Comparison of ENCODE assay signal across 8 mouse cellular contexts in genomic region chr11:75530845-75531373, GRCm38 (mm10). TPM values are rescaled to one million over a fixed set of nuclear protein-coding genes. Genes with fewer than 3 reads are reported as not detected.
DNase-seq lines count a peak whose midpoint lies in the region; ATAC-seq and TF ChIP-seq lines count a peak whose summit lies in the region.

No protein-coding gene starts in this region.

- no peaks in the 10 kb centered on the region for H3K79me2 ChIP-seq in CH12.LX (replicated peaks; ENCODE audit: control insufficient read depth, extremely low read depth, insufficient read depth, poor library complexity, severe bottlenecking)

- peak overlapping the region; percentile 98 for H3K27ac ChIP-seq in gastrocnemius, adult 2 months
- no peak overlapping the region for H3K27ac ChIP-seq in CH12.LX (ENCODE audit: insufficient read depth, low read depth)
- H3K27ac ChIP-seq in embryonic facial prominence, embryonic 12.5 days = peak overlapping the region; percentile 90

- H3K9ac ChIP-seq in CH12.LX (ENCODE audit: insufficient read depth, low read depth) = peak overlapping the region; percentile 31
- H3K9ac ChIP-seq in embryonic facial prominence, embryonic 12.5 days = peak overlapping the region; percentile 80

- peak overlapping the region; percentile 83 for H3K4me2 ChIP-seq in CH12.LX (ENCODE audit: insufficient read depth, low read depth, poor library complexity, severe bottlenecking)
- H3K4me2 ChIP-seq in embryonic facial prominence, embryonic 12.5 days (replicated peaks) = peak overlapping the region; percentile 99

- no peak for TF ChIP-seq RAD21 in CH12.LX (IDR thresholded peaks at IDR 0.05; ENCODE audit: low read depth, low read length)

- in situ Hi-C loops in CH12.LX (cut with MboI; ENCODE audit: low pct_ligation_motif_present, low pct_unique_long_range_greater_than_20kb, low sequenced_read_pairs) = loop anchor here (5.0 kb wide), 1 partner anchor 41 kb away; no protein-coding TSS in a partner anchor

- TF ChIP-seq EP300 in CH12.LX (IDR thresholded peaks at IDR 0.05; ENCODE audit: low read length) = no peak

- peak; percentile 48 for DNase-seq in gastrocnemius, adult 2 months
- DNase-seq in gastrocnemius, postnatal 14 days = no peak
- DNase-seq in CH12.LX (ENCODE audit: extremely low read depth) = no peak
- DNase-seq in testis, postnatal 10 days (ENCODE audit: low spot score) = no peak

- intact Hi-C loops in gastrocnemius, adult 2 months (cut with DNase I) = loop anchor here (1.0 kb wide), 1 partner anchor 42 kb away; no protein-coding TSS in a partner anchor
- intact Hi-C loops in gastrocnemius, postnatal 14 days (cut with DNase I; ENCODE audit: low total_unique reads) = no loop called here

- no peak for ATAC-seq in embryonic facial prominence, embryonic 12.5 days (ENCODE audit: insufficient number of reproducible peaks, insufficient read depth, low FRiP score, low TSS enrichment)
- peak; percentile 7 for ATAC-seq in inflammation-experienced regulatory T-cells, adult 6 months
- 0 out of 2 replicates have a peak, but pooled peaks have one; percentile 1 for ATAC-seq in megakaryocyte-erythroid progenitor cell, adult 5-6 weeks (replicated peaks; ENCODE audit: low FRiP score, low TSS enrichment, poor library complexity, severe bottlenecking)
- ATAC-seq in monocyte, adult 5-6 weeks (replicated peaks; ENCODE audit: insufficient number of reproducible peaks, low FRiP score, low TSS enrichment, poor library complexity, severe bottlenecking) = no peak

- H3K36me3 ChIP-seq in CH12.LX (replicated peaks in 1 of 2; ENCODE audit: control insufficient read depth in 1 of 2, insufficient read depth in 1 of 2, low read length in 1 of 2) = peaks cover 0 to 22% of the 10 kb centered on the region in 2 experiments
- no peaks in the 10 kb centered on the region for H3K36me3 ChIP-seq in embryonic facial prominence, embryonic 12.5 days

- dilution Hi-C loops in CH12.LX (cut with MboI; ENCODE audit: extremely low pct_ligation_motif_present, extremely low pct_unique_long_range_greater_than_20kb, low sequenced_read_pairs) = no loop called here

- H3K9me3 ChIP-seq in CH12.LX (replicated peaks; ENCODE audit: low read length) = no peaks in the 10 kb centered on the region
- no peaks in the 10 kb centered on the region for H3K9me3 ChIP-seq in embryonic facial prominence, embryonic 12.5 days

- H3K27me3 ChIP-seq in CH12.LX (replicated peaks) = no peaks in the 10 kb centered on the region
- H3K27me3 ChIP-seq in embryonic facial prominence, embryonic 12.5 days = no peaks in the 10 kb centered on the region

- peaks cover 5 to 44% of the 10 kb centered on the region in 2 experiments; a peak in 3 of 4 replicates for H3K4me1 ChIP-seq in CH12.LX (ENCODE audit: control insufficient read depth in 1 of 2, insufficient read depth in 2 of 2)
- peaks cover 11% of the 10 kb centered on the region for H3K4me1 ChIP-seq in embryonic facial prominence, embryonic 12.5 days

- TF ChIP-seq POLR2A in CH12.LX (IDR thresholded peaks at IDR 0.05; ENCODE audit: low read depth, low read length) = no peak

- WGBS in embryonic facial prominence, embryonic 12.5 days = under 1% methylated on average over 31 of the region's 31 CpGs

- no peak for TF ChIP-seq CTCF in gastrocnemius, adult 2 months (IDR thresholded peaks at IDR 0.05)
- no peak for TF ChIP-seq CTCF in CH12.LX (conservative IDR thresholded peaks at IDR 0.05 in 1 of 2, IDR thresholded peaks at IDR 0.05 in 1 of 2; ENCODE audit: low read depth in 2 of 2, low read length in 2 of 2)

- peak overlapping the region; percentile 94 for H3K4me3 ChIP-seq in gastrocnemius, adult 2 months
- peak overlapping the region; percentile 57 to 80 (median 71) for H3K4me3 ChIP-seq in CH12.LX (replicated peaks in 1 of 3; ENCODE audit: low read depth in 2 of 3, low read length in 2 of 3, poor library complexity in 1 of 3)
- H3K4me3 ChIP-seq in embryonic facial prominence, embryonic 12.5 days = peak overlapping the region; percentile 67

TF ChIP-seq in CH12.LX, 34 proteins besides CTCF, POLR2A, EP300 and RAD21:
- TF ChIP-seq MXI1 (IDR thresholded peaks at IDR 0.05; ENCODE audit: low read depth, low read length) (no peak), UBTF (IDR thresholded peaks at IDR 0.05; ENCODE audit: low read depth, low read length) (peak; percentile 38; the same call in 1 of the 2 replicates)
TF ChIP-seq in CH12.LX: peak in this region for 1.

RNA-seq across cellular contexts. Expression of gene Slc43a2, which starts 0.6 kb away (rescaled TPM):
- total RNA-seq in gastrocnemius, adult 2 months (2021) = 10 to 100 TPM; 19.0 to 41.6 TPM
- total RNA-seq in gastrocnemius, postnatal 14 days (2021) = 10 to 100 TPM; 25.3 to 30.8 TPM
- total RNA-seq in CH12.LX (2012; rRNA removed) (6.5 and 8.9 TPM in 2 replicates), CH12.LX (2014; rRNA removed) (3.5 and 5.0 TPM in 2 replicates)
- polyA plus RNA-seq in CH12.LX (2012; ENCODE audit: insufficient read length, low read depth) = 6.8 and 8.8 TPM in 2 replicates
- 6.3 and 7.4 TPM in 2 replicates for polyA plus RNA-seq in embryonic facial prominence, embryonic 12.5 days (2016; fragmentation: Nextera tagmentation; extraction: Ambion mirVana)
- polyA plus RNA-seq in inflammation-experienced regulatory T-cells, adult 6 months (2017; shearing (Covaris generic)) = 10 to 100 TPM; 20.1 to 22.4 (median 21.6) TPM
- 1.2 and 2.2 TPM in 2 replicates for total RNA-seq in megakaryocyte-erythroid progenitor cell, adult 5-6 weeks (2014; fragmentation: Nextera tagmentation)
- total RNA-seq in megakaryocyte-erythroid progenitor cell, adult 5-6 weeks (2017) = 1.9 and 2.9 TPM in 2 replicates
- total RNA-seq in monocyte, adult 5-6 weeks (2017) = 33.3 to 44.2 TPM (median 36.6 TPM) in 3 replicates

RNA-seq across cellular contexts. Expression of gene Scarf1, which starts 17.6 kb away (rescaled TPM):
- 1 to 10 TPM; 2.4 to 5.7 TPM for total RNA-seq in gastrocnemius, adult 2 months (2021)
- total RNA-seq in gastrocnemius, postnatal 14 days (2021) = 1 to 10 TPM; 7.1 to 7.2 TPM
- total RNA-seq in CH12.LX (2012; rRNA removed) (0.59 and 0.76 TPM in 2 replicates), CH12.LX (2014; rRNA removed) (0.24 and 0.28 TPM in 2 replicates)
- polyA plus RNA-seq in CH12.LX (2012; ENCODE audit: insufficient read length, low read depth) = 0.76 and 0.90 TPM in 2 replicates
- 6.5 and 7.0 TPM in 2 replicates for polyA plus RNA-seq in embryonic facial prominence, embryonic 12.5 days (2016; fragmentation: Nextera tagmentation; extraction: Ambion mirVana)
- under 1 TPM; 0.18 to 0.93 (median 0.28) TPM for polyA plus RNA-seq in inflammation-experienced regulatory T-cells, adult 6 months (2017; shearing (Covaris generic))
- total RNA-seq in megakaryocyte-erythroid progenitor cell, adult 5-6 weeks (2014; fragmentation: Nextera tagmentation) = 1.0 TPM in 1 of 2 replicates, not detected in the other
- total RNA-seq in megakaryocyte-erythroid progenitor cell, adult 5-6 weeks (2017) = 0.65 TPM in 1 of 2 replicates, not detected in the other
- 1.6 TPM in 2 of 3 replicates, not detected in the other for total RNA-seq in monocyte, adult 5-6 weeks (2017)

RNA-seq across cellular contexts. Expression of gene Rilp, which starts 21.0 kb away (rescaled TPM):
- total RNA-seq in gastrocnemius, adult 2 months (2021) = 10 to 100 TPM; 33.4 to 41.9 TPM
- 10 to 100 TPM; 40.5 to 41.3 TPM for total RNA-seq in gastrocnemius, postnatal 14 days (2021)
- total RNA-seq in CH12.LX (2012; rRNA removed) (0.63 and 0.72 TPM in 2 replicates), CH12.LX (2014; rRNA removed) (0.17 and 0.31 TPM in 2 replicates)
- polyA plus RNA-seq in CH12.LX (2012; ENCODE audit: insufficient read length, low read depth) = 0.76 and 1.1 TPM in 2 replicates
- 0.31 and 0.75 TPM in 2 replicates for polyA plus RNA-seq in embryonic facial prominence, embryonic 12.5 days (2016; fragmentation: Nextera tagmentation; extraction: Ambion mirVana)
- not detected for polyA plus RNA-seq in inflammation-experienced regulatory T-cells, adult 6 months (2017; shearing (Covaris generic))
- total RNA-seq in megakaryocyte-erythroid progenitor cell, adult 5-6 weeks (2014; fragmentation: Nextera tagmentation) = 1.5 TPM in 1 of 2 replicates, not detected in the other
- total RNA-seq in megakaryocyte-erythroid progenitor cell, adult 5-6 weeks (2017) = 0.72 TPM in 1 of 2 replicates, not detected in the other
- total RNA-seq in monocyte, adult 5-6 weeks (2017) = 3.7 to 7.0 TPM (median 4.9 TPM) in 3 replicates

RNA-seq across cellular contexts. Expression of gene Prpf8, which starts 44.3 kb away (rescaled TPM):
- total RNA-seq in gastrocnemius, adult 2 months (2021) = 10 to 100 TPM; 69.3 to 76.7 TPM
- 10 to 100 TPM; 64.9 to 68.5 TPM for total RNA-seq in gastrocnemius, postnatal 14 days (2021)
- total RNA-seq in CH12.LX (2012; rRNA removed) (246 and 255 TPM in 2 replicates), CH12.LX (2014; rRNA removed) (168 and 187 TPM in 2 replicates)
- polyA plus RNA-seq in CH12.LX (2012; ENCODE audit: insufficient read length, low read depth) = 298 and 345 TPM in 2 replicates
- 74.2 and 76.5 TPM in 2 replicates for polyA plus RNA-seq in embryonic facial prominence, embryonic 12.5 days (2016; fragmentation: Nextera tagmentation; extraction: Ambion mirVana)
- polyA plus RNA-seq in inflammation-experienced regulatory T-cells, adult 6 months (2017; shearing (Covaris generic)) = 10 to 100 TPM; 37.6 to 48.7 (median 43.8) TPM
- 160 and 198 TPM in 2 replicates for total RNA-seq in megakaryocyte-erythroid progenitor cell, adult 5-6 weeks (2014; fragmentation: Nextera tagmentation)
- 118 and 144 TPM in 2 replicates for total RNA-seq in megakaryocyte-erythroid progenitor cell, adult 5-6 weeks (2017)
- 65.5 to 114 TPM (median 72.0 TPM) in 3 replicates for total RNA-seq in monocyte, adult 5-6 weeks (2017)

RNA-seq across cellular contexts. Expression of gene Pitpna, which starts 57.0 kb away (rescaled TPM):
- total RNA-seq in gastrocnemius, adult 2 months (2021) = 100 to 1,000 TPM; 151 to 206 TPM
- 100 to 1,000 TPM; 176 to 185 TPM for total RNA-seq in gastrocnemius, postnatal 14 days (2021)
- total RNA-seq in CH12.LX (2012; rRNA removed) = 61.8 and 75.8 TPM in 2 replicates
- total RNA-seq in CH12.LX (2014; rRNA removed) = 80.7 and 84.6 TPM in 2 replicates
- polyA plus RNA-seq in CH12.LX (2012; ENCODE audit: insufficient read length, low read depth) = 243 and 290 TPM in 2 replicates
- 96.0 TPM in 2 replicates for polyA plus RNA-seq in embryonic facial prominence, embryonic 12.5 days (2016; fragmentation: Nextera tagmentation; extraction: Ambion mirVana)
- 10 to 100 TPM; 30.5 to 50.5 (median 40.2) TPM for polyA plus RNA-seq in inflammation-experienced regulatory T-cells, adult 6 months (2017; shearing (Covaris generic))
- 69.0 and 96.5 TPM in 2 replicates for total RNA-seq in megakaryocyte-erythroid progenitor cell, adult 5-6 weeks (2014; fragmentation: Nextera tagmentation)
- 46.2 and 58.2 TPM in 2 replicates for total RNA-seq in megakaryocyte-erythroid progenitor cell, adult 5-6 weeks (2017)
- total RNA-seq in monocyte, adult 5-6 weeks (2017) = 113 to 174 TPM (median 147 TPM) in 3 replicates

Comparison
In these comparisons a context has a peak if more than half of its experiments do, and no peak if none do; other contexts are left out.
1. ATAC-seq: peak in inflammation-experienced regulatory T-cells, adult 6 months (single experiment) and megakaryocyte-erythroid progenitor cell, adult 5-6 weeks (single experiment); none in embryonic facial prominence, embryonic 12.5 days (single experiment) and monocyte, adult 5-6 weeks (single experiment).
2. Peak in every context shown above with its lines, with median percentiles within 50 percentile points of each other: H3K4me3 ChIP-seq.